ENCODE assay signal across 33 mouse cellular contexts in the genomic region with DNA sequence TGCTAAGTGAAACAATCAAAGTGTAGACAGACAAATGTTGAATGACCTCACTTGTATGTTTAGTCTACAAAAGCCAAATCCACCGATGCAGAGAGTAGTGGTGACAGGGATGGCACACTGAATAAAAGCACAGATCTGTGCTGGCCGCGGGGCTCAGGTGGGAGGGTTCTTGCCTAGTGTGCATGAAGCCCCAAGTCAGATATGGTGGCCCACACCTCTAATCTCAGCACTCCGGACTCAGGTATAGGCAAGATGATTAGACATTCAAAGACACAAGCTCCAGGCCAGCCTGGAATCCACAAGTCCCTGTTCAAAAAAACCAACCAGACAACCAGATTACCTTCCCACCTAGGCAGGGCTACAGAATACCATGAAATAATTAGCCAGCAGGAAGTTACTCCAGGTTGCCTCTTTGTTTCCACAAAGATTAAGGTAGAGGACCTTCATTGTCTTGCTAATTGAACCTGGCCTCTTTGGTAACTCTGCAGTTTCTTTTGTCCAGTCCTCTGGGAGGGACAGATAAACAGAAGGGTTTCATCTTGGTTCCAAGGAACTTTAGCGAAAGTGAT. TPM values are rescaled to one million over a fixed set of nuclear protein-coding genes. Genes with fewer than 3 reads are reported as not detected.
A peak's percentile ranks its signal among the peaks of the same experiment; 100 is the strongest.
DNase-seq lines count a peak whose midpoint lies in the region; ATAC-seq and TF ChIP-seq lines count a peak whose summit lies in the region.
"Had no signal": no experiment of that assay in that cellular context is flagged by ENCODE, and none has a peak within 500 bp of the region (broad histone marks: within the 10 kb centered on the region; RNA-seq: fewer than 3 reads in every experiment).

No protein-coding gene starts in this region.

- DNase-seq in stomach, postnatal 0 days (ENCODE audit: low spot score) = no peak
- DNase-seq in ES-CJ7 (ENCODE audit: low read depth, low spot score) (peak; percentile 97), ZHBTc4 (ENCODE audit: low read depth, low spot score) (peak; percentile 94)
- no peak for DNase-seq in urinary bladder, postnatal 4 days (ENCODE audit: low spot score in 2 of 2)
- no peak for DNase-seq in adrenal gland, adult 8-10 months
- DNase-seq: adrenal gland, adult 2 months; adrenal gland, postnatal 36 days; cerebellum, adult 18-20 months; cerebellum, adult 9-11 months; cerebellum, postnatal 25 days; forebrain, postnatal 0 days; gastrocnemius, adult 2 months; gastrocnemius, postnatal 14 days; heart, adult 11 months had no signal

- TF ChIP-seq CTCF in stomach, postnatal 0 days (IDR thresholded peaks at IDR 0.05; ENCODE audit: low read depth) = no peak

- no peak overlapping the region for H3K9ac ChIP-seq in stomach, embryonic 14.5 days (replicated peaks; ENCODE audit: low read depth, low read length)
- no peak overlapping the region for H3K9ac ChIP-seq in stomach, postnatal 0 days (ENCODE audit: low read length)
- H3K9ac ChIP-seq: embryonic facial prominence, embryonic 12.5 days; embryonic facial prominence, embryonic 15.5 days; forebrain, postnatal 0 days; hindbrain, embryonic 12.5 days; hindbrain, embryonic 15.5 days had no signal

- H3K27me3 ChIP-seq in stomach, embryonic 14.5 days (ENCODE audit: control insufficient read depth, insufficient read depth, low read length) = no peaks in the 10 kb centered on the region
- H3K27me3 ChIP-seq in stomach, postnatal 0 days (ENCODE audit: control insufficient read depth, insufficient read depth, low read length) = no peaks in the 10 kb centered on the region
- H3K27me3 ChIP-seq: embryonic facial prominence, embryonic 15.5 days; hindbrain, embryonic 15.5 days had no signal

- no peaks in the 10 kb centered on the region for H3K36me3 ChIP-seq in stomach, embryonic 14.5 days (ENCODE audit: control insufficient read depth, insufficient read depth, low read length)
- no peaks in the 10 kb centered on the region for H3K36me3 ChIP-seq in stomach, postnatal 0 days (ENCODE audit: control insufficient read depth, insufficient read depth, low read length)
- H3K36me3 ChIP-seq: embryonic facial prominence, embryonic 12.5 days; embryonic facial prominence, embryonic 15.5 days; hindbrain, embryonic 12.5 days; hindbrain, embryonic 15.5 days had no signal

- TF ChIP-seq EP300 in stomach, postnatal 0 days (optimal IDR thresholded peaks at IDR 0.05) = no peak

- 40% methylated on average over 5 of the region's 5 CpGs for WGBS in stomach, embryonic 14.5 days
- WGBS in stomach, postnatal 0 days = 42% methylated on average over 5 of the region's 5 CpGs

- no peak overlapping the region for H3K4me3 ChIP-seq in stomach, embryonic 14.5 days (ENCODE audit: low read depth, low read length)
- no peak overlapping the region for H3K4me3 ChIP-seq in stomach, postnatal 0 days (ENCODE audit: low read depth, low read length)
- H3K4me3 ChIP-seq: embryonic facial prominence, embryonic 12.5 days; embryonic facial prominence, embryonic 15.5 days; gastrocnemius, adult 2 months; hindbrain, embryonic 12.5 days; hindbrain, embryonic 15.5 days had no signal

- peak overlapping the region; percentile 27; the same call in 1 of the 2 replicates for H3K27ac ChIP-seq in stomach, embryonic 14.5 days (ENCODE audit: low read length)
- no peak overlapping the region for H3K27ac ChIP-seq in stomach, postnatal 0 days (replicated peaks)
- H3K27ac ChIP-seq: embryonic facial prominence, embryonic 12.5 days; embryonic facial prominence, embryonic 15.5 days; gastrocnemius, adult 2 months; hindbrain, embryonic 12.5 days; hindbrain, embryonic 15.5 days had no signal

- no peaks in the 10 kb centered on the region for H3K4me1 ChIP-seq in stomach, embryonic 14.5 days (ENCODE audit: control insufficient read depth, insufficient read depth, low read length)
- peaks cover 3% of the 10 kb centered on the region; the same call in 1 of the 2 replicates for H3K4me1 ChIP-seq in stomach, postnatal 0 days (replicated peaks; ENCODE audit: control insufficient read depth, insufficient read depth)

- H3K9me3 ChIP-seq in stomach, embryonic 14.5 days (ENCODE audit: control insufficient read depth, low read depth, low read length) = no peaks in the 10 kb centered on the region
- H3K9me3 ChIP-seq in stomach, postnatal 0 days (ENCODE audit: control insufficient read depth, low read length) = no peaks in the 10 kb centered on the region
- H3K9me3 ChIP-seq: embryonic facial prominence, embryonic 12.5 days; embryonic facial prominence, embryonic 15.5 days; hindbrain, embryonic 12.5 days; hindbrain, embryonic 15.5 days had no signal

- ATAC-seq in stomach, embryonic 14.5 days (ENCODE audit: insufficient number of reproducible peaks, insufficient read depth, low FRiP score, low read depth) = no peak
- no peak for ATAC-seq in stomach, postnatal 0 days (ENCODE audit: low FRiP score, low TSS enrichment)
- ATAC-seq: CD4-positive, CD25-positive, alpha-beta regulatory T cell, adult 4 months; forebrain, embryonic 14.5 days; forebrain, postnatal 0 days had no signal

- H3K4me2 ChIP-seq in stomach, embryonic 14.5 days (replicated peaks; ENCODE audit: low read depth, low read length) = no peak overlapping the region
- H3K4me2 ChIP-seq in stomach, postnatal 0 days (replicated peaks; ENCODE audit: low read depth) = no peak overlapping the region
- H3K4me2 ChIP-seq: embryonic facial prominence, embryonic 12.5 days; embryonic facial prominence, embryonic 15.5 days; heart, embryonic 11.5 days; hindbrain, embryonic 12.5 days; hindbrain, embryonic 15.5 days had no signal

RNA-seq across cellular contexts. Expression of a gene that starts 4.5 kb away (rescaled TPM):
- polyA plus RNA-seq in stomach, embryonic 14.5 days (2014; fragmentation: Nextera tagmentation; extraction: Ambion mirVana) = not detected in 2 replicates
- polyA plus RNA-seq in stomach, postnatal 0 days (2015; fragmentation: Nextera tagmentation; extraction: Ambion mirVana) = 793 and 847 TPM in 2 replicates
- not detected for total RNA-seq in adrenal gland, adult 8-10 months (2022)
- total RNA-seq: adrenal gland, adult 2 months; adrenal gland, postnatal 36 days; common myeloid progenitor, adult 5-6 weeks; forebrain, postnatal 0 days; gastrocnemius, adult 2 months; gastrocnemius, postnatal 4 days; heart, adult 8-10 months; heart, postnatal 25 days; hematopoietic stem cell, adult 5-6 weeks had no signal
- polyA plus RNA-seq: adrenal gland, adult 2 months; C2C12; CD4-positive, CD25-positive, alpha-beta regulatory T cell, adult 4 months; embryonic facial prominence, embryonic 12.5 days; forebrain, embryonic 11.5 days; forebrain, embryonic 14.5 days; forebrain, postnatal 0 days; frontal cortex, adult 2 months; heart, embryonic 11.5 days; heart, embryonic 14.5 days; heart, postnatal 0 days; hindbrain, embryonic 12.5 days; hindbrain, embryonic 15.5 days; intestine, embryonic 14.5 days had no signal

RNA-seq across cellular contexts. Expression of a gene that starts 14.8 kb away (rescaled TPM):
- 36.7 and 40.1 TPM in 2 replicates for polyA plus RNA-seq in stomach, embryonic 14.5 days (2014; fragmentation: Nextera tagmentation; extraction: Ambion mirVana)
- 29.0 and 29.7 TPM in 2 replicates for polyA plus RNA-seq in stomach, postnatal 0 days (2015; fragmentation: Nextera tagmentation; extraction: Ambion mirVana)
- total RNA-seq in adrenal gland, adult 8-10 months (2022) = 100 to 1,000 TPM in 1 of 4 experiments, 10 to 100 TPM in 3; 19.1 to 206 (median 82.2) TPM
- total RNA-seq: common myeloid progenitor, adult 5-6 weeks; hematopoietic stem cell, adult 5-6 weeks had no signal
- polyA plus RNA-seq: CD4-positive, CD25-positive, alpha-beta regulatory T cell, adult 4 months had no signal

RNA-seq across cellular contexts. Expression of a gene that starts 15.5 kb away (rescaled TPM):
- 7.7 and 7.8 TPM in 2 replicates for polyA plus RNA-seq in stomach, embryonic 14.5 days (2014; fragmentation: Nextera tagmentation; extraction: Ambion mirVana)
- 4.1 TPM in 2 replicates for polyA plus RNA-seq in stomach, postnatal 0 days (2015; fragmentation: Nextera tagmentation; extraction: Ambion mirVana)
- total RNA-seq in adrenal gland, adult 8-10 months (2022) = 10 to 100 TPM; 27.7 to 45.8 (median 39.9) TPM
- total RNA-seq: common myeloid progenitor, adult 5-6 weeks; hematopoietic stem cell, adult 5-6 weeks had no signal

RNA-seq across cellular contexts. Expression of a gene that starts 49.2 kb away (rescaled TPM):
- 76.5 and 82.5 TPM in 2 replicates for polyA plus RNA-seq in stomach, embryonic 14.5 days (2014; fragmentation: Nextera tagmentation; extraction: Ambion mirVana)
- polyA plus RNA-seq in stomach, postnatal 0 days (2015; fragmentation: Nextera tagmentation; extraction: Ambion mirVana) = 48.8 and 49.4 TPM in 2 replicates
- total RNA-seq in adrenal gland, adult 8-10 months (2022) = 100 to 1,000 TPM; 213 to 238 (median 225) TPM

RNA-seq across cellular contexts. Expression of a gene that starts 49.5 kb away (rescaled TPM):
- polyA plus RNA-seq in stomach, embryonic 14.5 days (2014; fragmentation: Nextera tagmentation; extraction: Ambion mirVana) = 8.0 and 8.6 TPM in 2 replicates
- 4.1 TPM in 2 replicates for polyA plus RNA-seq in stomach, postnatal 0 days (2015; fragmentation: Nextera tagmentation; extraction: Ambion mirVana)
- total RNA-seq in adrenal gland, adult 8-10 months (2022) = 10 to 100 TPM; 11.3 to 13.5 (median 12.6) TPM

Comparison
In these comparisons a context has a peak if more than half of its experiments do, and no peak if none do; other contexts are left out.
1. RNA of a gene that starts 4.5 kb away (polyA plus RNA-seq): 793 to 847 TPM in stomach, postnatal 0 days; not detected in stomach, embryonic 14.5 days; every median in the first group is over 100 times any median in the second.
2. DNase-seq: peak in ES-CJ7 (single experiment) and ZHBTc4 (single experiment); none in stomach, postnatal 0 days (single experiment), urinary bladder, postnatal 4 days (0 of 2) and adrenal gland, adult 8-10 months (single experiment).